Mouse (Mus musculus) naive thymus-derived CD4-positive, alpha-beta T cell, adult 2 months (primary cell): Measurements from ENCODE around the gene Abl1.

Source experiments
- DNase-seq: peaks from one replicate; pipeline ENCODE4 v3.0.0-alpha.2; 2011; ENCODE audit warnings: low read depth

Gene Abl1

DNA sequence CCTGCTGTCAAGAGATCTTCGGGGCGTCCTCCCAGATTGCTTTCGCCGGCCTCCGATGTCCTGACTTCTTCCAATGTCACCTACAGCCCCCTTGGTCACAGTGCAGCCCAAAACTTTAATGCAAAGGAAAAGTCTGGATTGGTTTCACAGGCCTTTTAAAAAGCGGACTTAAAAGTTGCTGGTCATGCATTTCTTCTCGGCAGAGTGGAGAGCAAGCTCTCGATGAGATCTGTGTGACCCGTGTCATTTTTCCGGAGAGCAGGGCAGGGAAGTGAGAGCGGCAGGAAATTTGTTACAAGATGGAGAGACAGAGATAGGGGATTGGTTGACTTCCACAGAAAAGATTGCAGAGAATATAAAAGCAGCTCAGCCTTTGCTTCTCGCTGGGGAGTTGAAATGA lies 869 bp downstream of the Abl1 start:
- DNase-seq: peak; percentile 46

DNA sequence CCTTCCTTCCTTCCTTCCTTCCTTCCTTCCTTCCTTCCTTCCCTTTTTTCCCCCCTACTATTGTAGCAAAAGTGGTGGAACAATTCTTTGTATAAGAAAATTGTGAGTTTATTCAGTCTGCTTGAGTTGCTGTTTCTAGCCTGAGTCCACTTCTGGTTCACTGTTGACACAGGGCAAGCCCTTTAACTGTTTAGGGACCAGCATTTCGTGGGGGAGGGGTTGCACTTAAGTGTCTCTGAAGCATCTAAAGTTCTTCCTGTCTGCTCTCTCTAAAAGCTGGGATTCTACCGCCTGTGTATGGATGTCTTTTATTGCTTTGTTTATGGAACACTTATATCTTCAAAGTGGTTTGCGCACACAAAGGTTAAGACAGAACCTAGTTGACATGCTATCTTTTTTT lies 1.9 kb downstream of the Abl1 start:
- DNase-seq: no peak

DNA sequence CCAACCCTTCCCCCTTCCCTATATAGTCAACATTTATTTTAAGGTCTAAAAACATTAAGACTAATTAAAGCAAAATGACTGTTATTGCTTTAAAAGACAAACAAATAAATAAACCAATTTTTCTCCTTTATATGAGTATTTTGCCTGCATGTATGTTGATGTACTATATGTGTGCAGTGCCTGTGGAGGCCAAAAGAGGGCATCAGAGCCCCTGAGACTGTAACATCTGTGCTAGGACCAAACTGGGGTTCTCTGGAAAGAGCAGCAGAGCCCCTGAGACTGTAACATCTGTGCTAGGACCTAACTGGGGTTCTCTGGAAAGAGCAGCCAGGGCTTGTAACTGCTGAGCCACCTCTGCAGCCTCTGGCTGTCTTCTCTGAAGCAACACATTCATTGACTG lies 10.0 kb downstream of the Abl1 start:
- DNase-seq: no peak

DNA sequence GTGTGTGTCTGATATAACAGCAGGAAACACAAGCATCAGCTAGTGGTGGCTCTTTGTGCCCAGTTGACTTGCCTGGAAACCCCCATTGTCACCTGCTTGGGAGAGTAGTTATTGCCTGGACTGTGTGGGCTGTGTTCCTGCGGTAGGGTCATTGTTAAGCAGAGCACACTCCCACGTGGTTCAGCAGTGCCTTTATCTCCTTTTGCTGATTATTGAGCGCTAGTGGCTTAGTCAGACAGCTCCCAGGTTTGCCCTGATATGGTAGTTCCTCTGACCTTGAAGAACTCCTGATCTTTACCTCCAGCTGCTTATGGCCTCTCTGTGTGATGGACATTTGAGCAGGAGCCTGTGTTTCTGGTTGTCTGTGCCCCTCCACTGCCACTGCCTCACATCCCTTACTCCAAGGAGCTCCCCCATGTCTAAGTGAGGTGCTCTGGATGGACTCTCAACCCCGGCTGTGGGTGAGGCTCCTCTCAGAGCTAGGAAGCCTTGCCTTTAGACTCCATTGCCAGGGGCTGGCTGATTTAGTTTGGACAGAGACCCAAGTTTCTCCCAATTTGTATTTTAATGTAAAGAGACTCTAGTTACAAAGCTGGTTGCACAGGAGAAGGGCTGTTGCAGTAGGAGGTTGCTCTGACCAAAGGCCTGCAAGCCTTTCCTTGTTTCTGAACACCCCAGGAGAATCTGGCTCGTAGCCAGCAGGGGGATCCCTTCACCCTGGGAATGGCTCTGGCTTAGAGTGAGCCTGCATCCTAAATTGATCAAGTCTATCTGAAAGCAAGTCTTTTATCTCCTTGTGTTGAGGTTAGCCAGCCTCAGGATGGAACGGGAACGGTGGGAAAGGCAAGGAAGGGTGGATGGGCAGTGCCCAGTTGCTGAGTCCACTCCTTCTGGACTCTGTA lies 12.6 kb downstream of the Abl1 start:
- no peak for DNase-seq

DNA sequence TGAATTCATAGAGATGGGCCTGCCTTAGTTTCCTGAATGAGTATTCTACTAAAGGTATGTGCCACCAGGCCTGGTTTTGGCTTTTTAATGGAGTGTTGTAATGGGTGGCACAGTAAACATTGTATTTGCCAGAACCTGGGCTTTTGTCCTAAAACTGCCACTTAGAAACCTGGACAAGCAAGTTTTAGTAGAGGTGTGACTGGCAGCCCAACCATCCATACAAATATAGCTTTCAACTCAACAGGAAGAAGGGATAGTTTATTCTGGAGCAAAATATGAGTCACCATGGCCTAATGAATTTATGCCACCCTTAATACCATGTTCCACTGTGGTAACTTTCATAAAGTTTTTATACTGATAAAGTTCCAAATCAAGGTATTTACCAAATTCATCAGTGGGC lies 15.1 kb downstream of the Abl1 start:
- no peak for DNase-seq

DNA sequence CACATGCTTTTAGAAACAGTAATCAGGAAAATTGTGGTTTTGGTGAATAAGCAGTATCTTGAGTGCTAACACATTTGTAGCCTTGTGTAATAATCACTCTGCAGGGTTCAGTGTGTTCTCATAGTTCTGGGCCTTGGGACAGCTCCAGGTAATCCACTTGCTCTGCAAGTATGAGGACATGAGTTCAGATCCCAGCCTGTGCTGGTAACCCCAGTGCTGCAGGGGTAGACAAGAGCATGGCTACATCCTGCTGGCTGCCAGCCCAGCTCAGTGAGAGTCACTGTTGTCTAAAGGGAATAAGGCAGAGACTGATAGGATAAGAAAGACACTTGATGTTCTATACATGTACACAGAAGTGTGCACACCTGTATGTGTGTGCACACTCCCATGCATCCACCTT lies 17.7 kb downstream of the Abl1 start:
- DNase-seq: no peak

DNA sequence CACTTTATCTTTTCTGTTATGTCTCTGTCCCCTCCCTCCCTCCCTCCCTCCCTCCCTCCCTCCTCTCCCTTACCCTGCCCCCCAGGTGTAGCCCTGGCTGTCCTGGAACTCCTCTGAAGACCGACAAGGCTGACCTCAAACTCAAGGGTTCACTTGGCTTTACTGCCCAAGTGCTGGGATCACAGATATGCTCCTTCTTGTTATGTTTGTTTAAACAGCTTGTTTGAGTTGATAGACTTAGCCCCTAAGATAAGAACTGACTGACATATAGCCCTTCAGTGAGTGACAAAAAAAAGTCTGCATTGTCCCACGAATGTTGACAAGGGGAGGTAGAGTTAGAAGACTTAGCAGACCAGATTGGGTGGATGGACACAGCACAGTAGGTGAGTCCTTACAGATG lies 18.4 kb downstream of the Abl1 start:
- DNase-seq: no peak

DNA sequence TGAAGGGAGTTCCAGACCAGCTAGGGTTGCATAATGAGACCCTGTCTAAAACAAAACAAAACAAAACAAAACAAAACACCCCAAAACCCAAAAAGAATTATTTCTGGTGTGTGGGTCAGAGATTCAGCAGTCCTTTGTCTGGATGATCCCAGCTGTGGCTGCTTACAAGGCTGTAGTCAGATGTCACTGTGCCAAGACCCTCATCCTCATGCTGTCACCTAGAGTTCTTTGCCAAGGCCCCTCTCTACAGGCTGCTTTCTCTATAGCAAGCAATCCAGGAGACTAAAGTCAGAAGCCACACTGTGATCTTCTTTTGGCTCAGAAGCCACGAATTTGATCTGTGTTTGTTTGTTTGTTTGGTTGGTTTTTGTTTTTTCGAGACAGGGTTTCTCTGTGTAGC lies 24.5 kb downstream of the Abl1 start:
- DNase-seq: no peak

DNA sequence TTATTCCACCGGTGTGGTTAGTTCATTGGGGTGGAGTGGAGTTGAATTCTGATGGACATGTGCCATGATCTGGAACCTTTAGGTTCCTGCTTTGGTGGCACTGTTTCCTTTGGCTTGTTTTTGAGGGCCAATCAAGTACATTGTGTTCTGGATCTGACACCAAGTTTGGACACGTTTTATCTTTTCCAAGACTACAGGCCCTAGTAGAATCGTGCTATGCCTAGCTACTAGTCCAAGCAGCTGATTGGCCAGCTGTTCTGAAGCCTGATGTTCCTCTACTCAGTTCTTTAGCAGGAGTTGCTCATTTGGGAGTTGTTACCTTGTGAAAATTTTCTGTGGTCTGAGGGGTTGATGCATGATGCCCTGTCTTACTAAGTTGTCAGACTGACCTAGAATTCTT lies 25.6 kb downstream of the Abl1 start:
- no peak for DNase-seq

DNA sequence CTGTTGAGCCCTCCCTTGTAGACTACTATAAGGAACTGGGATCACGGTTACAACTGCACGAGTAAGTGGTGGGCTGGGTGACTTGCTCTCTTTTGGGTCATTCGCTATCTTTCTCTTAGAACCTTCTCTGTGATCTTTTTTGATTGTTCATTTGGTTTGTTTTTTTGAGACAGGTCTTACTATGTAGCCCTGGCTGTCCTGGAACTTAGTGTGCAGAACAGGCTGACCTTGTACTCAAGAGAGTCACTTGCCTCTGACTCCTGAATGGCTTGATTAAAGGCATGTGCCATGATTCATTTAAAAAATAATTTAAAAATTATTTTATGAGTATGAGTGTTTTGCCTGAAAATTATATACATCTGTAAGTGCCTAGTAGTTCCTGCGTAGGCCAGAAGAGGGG lies 26.6 kb downstream of the Abl1 start:
- no peak for DNase-seq

DNA sequence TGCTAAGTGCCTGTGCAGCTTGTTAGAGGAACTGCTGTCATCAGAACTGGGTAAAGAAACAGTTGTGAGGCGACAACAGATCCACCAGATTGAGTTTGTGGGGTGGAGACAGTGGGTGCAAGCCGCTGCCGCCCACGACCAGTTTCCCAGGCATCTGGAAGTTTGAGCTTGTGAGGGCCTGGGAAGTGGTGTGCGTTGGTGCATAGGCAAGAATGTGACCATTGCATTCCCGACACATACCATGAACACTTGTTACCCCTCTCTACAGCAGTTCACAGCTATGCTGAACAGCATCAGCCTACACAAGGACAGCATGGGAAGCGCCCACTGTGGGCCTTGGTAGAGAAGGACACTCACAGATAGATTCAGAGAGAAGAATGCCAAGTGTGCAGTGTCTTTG lies 27.8 kb downstream of the Abl1 start:
- no peak for DNase-seq

DNA sequence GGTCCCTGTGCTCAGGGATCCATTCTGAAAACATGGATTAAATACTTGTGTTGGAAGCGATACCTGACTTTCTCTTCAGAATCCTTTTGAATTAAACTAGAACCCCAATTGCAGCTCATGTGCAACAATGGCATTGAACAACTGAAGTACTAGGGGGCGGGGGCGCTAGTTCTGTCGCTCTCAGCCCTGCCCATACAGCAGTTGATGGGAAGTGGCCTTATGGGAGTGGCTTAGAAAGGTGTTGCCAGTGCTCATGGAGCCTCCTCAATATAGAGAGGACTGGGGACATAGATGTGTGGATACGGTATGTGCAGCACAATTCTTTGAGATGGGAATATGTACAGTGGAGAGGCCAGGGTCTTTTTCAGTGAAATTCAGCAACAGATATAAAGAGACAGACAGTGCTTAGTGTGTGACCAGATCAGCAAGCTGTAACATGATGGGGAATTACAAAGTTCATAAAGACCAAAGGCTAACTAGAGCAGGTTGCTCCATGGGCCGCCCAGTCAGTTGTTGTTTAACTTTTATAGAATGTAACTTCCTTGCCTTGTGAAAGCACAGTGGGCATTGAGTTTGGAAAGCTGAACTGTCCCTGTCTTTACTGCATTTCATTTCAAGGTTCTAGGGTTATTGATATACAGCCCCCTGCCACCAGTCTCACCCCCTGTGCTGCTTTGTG lies 31.2 kb downstream of the Abl1 start:
- DNase-seq: no peak

DNA sequence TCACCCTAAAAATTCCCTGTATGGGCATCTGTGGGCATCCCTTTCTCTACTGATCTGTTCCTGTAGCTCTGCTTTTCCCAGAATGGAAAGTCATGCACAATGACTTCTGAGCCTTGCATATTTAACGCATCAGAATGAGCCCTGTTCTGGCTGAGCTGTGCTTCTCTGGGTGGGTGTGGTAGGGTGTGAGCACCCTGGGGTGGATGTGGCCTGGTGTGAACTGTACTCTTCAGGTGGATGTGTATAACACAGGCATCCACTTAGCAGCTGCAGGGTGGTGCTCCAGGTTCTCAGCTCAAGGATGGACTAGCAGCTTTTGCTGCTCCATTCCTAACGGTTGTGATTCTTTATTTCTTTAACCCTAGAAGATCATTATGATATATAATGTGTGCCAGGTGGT lies 31.8 kb downstream of the Abl1 start:
- DNase-seq: no peak

DNA sequence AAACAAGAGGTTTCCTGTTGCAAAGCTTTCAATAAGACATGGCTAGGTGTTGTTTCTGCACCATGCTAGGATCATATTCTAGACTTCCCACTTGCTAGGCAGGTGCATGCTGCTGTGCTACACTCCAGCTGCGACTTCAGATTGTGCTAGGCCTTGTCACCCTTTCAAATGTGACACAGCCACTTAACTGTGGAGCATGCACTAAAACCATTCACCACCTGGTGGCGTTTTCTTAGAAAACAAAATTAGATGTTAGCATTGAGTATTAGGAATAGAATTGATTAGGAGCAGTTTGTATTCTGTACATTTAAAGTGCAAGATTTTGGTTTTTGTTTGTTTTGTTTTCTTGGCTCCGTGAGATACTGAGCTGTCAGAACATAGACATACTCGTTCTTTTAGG lies 32.6 kb downstream of the Abl1 start:
- DNase-seq: peak; percentile 44

DNA sequence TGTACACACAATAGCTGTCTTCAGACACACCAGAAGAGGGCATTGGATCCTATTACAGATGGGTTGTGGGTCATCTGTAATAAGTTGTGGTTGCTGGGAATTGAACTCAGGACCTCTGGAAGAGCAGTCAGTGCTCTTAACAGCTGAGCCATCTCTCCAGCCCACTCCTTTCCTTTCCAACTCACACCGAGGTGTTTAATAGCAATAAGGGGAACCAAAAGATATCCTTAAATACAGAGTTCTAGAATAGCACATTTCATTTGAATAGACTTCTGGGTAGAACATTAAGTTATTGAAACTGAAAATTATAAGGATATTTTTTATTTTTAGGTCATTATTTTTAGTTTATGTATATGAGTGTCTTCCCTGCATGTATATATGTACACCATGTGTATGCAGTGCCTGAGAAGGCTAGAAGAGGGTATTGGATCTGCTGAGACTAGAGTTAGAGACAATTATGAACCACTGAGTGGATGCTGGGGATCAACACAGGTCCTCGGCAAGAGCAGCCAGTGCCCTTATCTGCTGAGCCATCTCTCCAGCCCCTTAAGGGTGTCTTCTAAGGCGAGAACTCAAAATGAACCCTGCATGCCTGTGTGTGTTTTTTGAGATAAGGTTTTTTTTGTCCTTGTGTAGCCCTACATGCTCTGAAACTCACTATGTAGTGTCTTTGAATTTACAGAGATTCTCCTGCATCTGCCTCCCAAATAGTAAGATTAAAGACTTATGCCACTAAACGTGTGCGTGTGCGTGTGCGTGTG lies 36.7 kb downstream of the Abl1 start:
- DNase-seq: no peak

DNA sequence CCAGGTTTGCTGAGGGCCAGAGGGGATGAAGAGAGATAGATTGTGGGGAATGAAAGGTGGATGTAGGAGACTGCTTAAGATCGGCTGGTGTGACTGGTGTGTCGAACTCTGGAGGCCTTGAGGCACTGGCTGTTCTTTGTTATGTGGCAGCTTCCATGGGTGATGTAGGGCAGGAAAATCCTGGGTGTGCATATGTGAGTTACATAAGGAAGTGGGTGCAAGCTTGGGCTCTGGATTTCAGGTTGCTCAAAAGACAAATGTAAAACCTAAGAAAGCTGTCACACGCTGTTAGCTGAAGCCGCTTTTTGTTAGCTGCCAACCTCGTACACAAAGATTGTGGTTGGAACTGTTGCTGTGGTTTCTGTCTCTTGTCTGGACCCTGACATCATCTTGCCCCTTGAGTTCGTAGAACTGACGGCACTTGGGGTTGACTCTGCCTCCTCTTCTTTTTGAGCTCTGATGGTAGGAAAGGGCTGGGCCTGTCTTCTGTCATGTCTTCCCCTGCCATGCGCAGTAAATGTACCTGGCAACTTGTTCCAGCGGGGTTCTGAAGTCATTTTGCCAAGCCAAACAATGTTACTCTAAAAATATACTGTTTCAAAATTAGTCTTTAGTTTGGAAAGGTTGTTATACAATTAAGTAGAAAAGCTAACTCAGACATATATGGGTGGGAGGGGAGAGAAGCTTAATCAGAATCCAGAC lies 39.6 kb downstream of the Abl1 start:
- DNase-seq: peak; percentile 58

DNA sequence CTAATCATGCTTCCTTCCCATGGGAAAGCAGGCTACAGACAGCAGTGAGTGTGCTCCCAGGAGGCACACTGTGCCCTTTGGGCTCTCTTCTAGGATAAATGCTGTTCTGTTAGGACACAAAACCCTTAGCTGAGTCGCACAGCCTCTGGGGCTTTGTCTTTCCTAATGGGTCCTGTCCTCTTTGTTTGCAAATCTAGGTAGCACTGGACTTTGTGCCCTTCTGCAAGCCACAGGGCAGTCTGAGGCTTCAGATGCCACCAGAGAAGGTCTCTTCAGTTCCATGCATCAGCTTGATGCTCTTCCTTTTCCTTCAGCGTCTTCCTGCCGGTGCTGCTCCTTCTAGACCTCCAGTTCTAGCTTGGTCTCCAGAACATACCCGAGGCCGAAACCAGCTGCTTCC lies 42.5 kb downstream of the Abl1 start:
- no peak for DNase-seq

DNA sequence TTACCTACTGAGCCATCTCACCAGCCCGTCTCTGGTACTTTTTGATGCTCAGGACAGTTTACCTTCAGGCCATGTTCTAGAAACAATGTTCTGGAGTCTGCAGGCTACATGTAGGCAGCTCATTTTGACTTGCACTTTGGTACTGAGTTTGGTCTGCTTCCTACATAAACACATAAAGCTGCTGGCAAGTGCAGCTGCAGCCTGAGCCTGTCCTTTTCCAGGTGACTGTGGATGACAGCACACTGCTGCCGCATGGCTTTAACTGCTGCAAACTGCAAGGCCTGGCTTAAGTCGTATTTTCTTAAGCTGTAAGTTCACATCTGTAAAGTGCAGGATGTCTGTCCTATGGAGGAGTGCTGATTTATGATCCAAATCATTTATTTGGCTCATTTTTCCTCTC lies 44.3 kb downstream of the Abl1 start:
- DNase-seq: no peak

DNA sequence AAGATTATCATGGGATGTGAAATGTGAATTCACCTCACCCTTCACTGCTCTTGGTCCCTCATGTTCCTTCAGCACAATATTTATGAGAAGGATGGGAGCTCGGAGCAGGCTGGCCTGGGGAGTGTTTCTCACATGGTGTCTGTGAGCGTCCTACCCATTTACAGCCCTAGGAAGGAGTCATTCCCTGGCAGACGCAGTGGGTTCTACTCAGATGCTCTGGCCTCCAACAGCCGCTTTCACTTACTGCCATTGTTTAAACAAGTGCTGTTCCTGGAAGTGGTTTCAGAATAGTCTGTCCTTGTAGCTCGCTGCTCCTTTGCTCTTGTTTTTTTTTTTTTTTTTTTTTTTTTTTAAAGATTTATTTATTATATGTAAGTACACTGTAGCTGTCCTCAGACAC lies 45.4 kb downstream of the Abl1 start:
- DNase-seq: no peak

DNA sequence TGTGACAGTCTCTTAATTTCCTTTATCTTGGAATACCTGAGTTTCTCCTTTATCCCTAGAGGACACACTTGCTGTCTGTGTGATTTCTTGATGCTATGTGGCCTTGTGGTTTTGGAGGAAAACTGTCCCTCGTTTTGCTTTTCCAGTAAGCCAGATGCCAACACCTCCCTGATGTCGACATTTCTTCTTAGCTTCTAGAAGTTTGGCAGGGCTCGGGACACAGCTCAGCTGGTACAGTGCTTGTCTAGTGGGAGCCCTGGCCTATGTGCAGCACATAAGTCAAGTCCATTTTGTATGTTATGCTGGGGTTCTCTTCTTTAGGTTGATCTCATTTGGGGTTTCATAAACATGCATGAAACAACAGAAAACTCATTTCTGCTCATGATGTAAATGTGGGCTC lies 50.9 kb downstream of the Abl1 start:
- no peak for DNase-seq

DNA sequence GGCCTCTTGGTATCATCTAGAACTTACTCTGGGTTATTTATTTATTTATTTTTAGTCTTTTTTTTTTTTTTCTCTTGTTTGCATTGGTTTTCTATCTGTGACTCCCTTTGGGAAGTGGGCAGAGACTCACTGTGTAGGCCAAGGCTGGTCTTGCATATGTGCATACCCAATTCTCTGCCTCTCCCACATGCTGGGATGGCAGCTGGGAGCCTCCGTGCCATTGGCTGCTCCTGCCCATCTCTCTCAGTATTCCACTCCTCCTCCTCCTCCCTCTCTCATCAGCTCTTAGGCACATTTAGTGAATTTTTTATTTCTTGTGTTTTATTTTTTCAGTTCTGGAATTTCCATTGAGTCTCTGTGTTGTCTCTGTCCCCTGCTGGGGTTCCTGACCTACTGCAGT lies 53.6 kb downstream of the Abl1 start:
- no peak for DNase-seq

DNA sequence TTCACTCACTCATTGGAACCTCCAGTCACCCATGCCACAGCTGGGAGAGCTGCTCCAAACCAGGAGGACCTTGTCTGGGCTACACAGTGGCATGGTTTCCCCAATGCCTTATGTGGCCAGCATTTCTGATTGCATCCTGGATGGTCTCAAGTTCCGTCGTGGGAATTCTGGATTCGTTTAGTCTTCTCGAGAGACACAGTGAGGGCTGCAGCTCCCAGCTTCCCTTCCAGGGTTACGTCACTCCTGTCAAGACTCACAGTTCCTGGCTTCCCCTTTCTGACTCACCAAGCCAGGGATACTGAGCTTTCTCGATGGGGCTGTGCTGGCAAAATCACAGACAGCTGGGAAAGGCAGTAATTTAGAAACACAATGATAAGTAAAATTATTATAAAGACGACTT lies 54.0 kb downstream of the Abl1 start:
- DNase-seq: no peak
